Mouse (Mus musculus) erythroblast, embryonic 14.5 days (primary cell): ENCODE measurements around the gene Pim2. TPM values are rescaled to one million over a fixed set of nuclear protein-coding genes. Genes with fewer than 3 reads are reported as not detected.
A peak's percentile ranks its signal among the peaks of the same experiment; 100 is the strongest.

Experiments used
- H3K27me3 ChIP-seq: 2 replicates; pipeline ENCODE4 v1.6.1; 2012; ENCODE audit warnings: inconsistent platforms; ENCODE audit not compliant: control insufficient read depth
- H3K36me3 ChIP-seq: 2 replicates; pipeline ENCODE4 v1.6.1; 2012; ENCODE audit warnings: mild to moderate bottlenecking, inconsistent platforms; ENCODE audit not compliant: control insufficient read depth
- H3K4me1 ChIP-seq: 2 replicates; pipeline ENCODE4 v1.6.1; 2012; ENCODE audit warnings: inconsistent platforms; ENCODE audit not compliant: control insufficient read depth
- H3K4me3 ChIP-seq: replicated peaks from 2 replicates; pipeline ENCODE3; 2012; ENCODE audit warnings: moderate library complexity, mild to moderate bottlenecking, inconsistent platforms
- H3K9me3 ChIP-seq: 2 replicates; pipeline ENCODE4 v1.6.1; 2012; ENCODE audit warnings: low read length, inconsistent platforms, mixed read lengths; ENCODE audit not compliant: control insufficient read depth
- GATA1 ChIP-seq: IDR thresholded peaks from 2 replicates; pipeline ENCODE4 v1.6.1; 2012; ENCODE audit warnings: low read length, inconsistent platforms, mixed read lengths
- TAL1 ChIP-seq: IDR thresholded peaks from 3 replicates; pipeline ENCODE4 v1.6.1; 2012; ENCODE audit warnings: low read length, inconsistent platforms, mixed read lengths
- polyA plus RNA-seq: library from polyadenylated mRNA; stranded (reverse); fragments of >175 nt; gene quantifications from 2 replicates; pipeline ENCODE4 v1.2.3, GENCODE M21; 2012

Gene Pim2
- polyA plus RNA-seq, 1 experiment = 0.60 TPM

- Histone ChIP-seq H3K27me3 (no peaks in the 10 kb centered on the region), H3K4me1 (peaks cover 29% of the 10 kb centered on the region), H3K36me3 (peaks cover 90% of the 10 kb centered on the region), H3K4me3 (no peak overlapping the region), H3K9me3 (no peaks in the 10 kb centered on the region)
- TF ChIP-seq GATA1 = no peak
- no peak for TF ChIP-seq TAL1
Measured at GRCm38 (mm10) chrX:7864551-7864950, 13.5 kb upstream of the Pim2 start.

GRCm38 (mm10) chrX:7865343-7865742 is 12.7 kb upstream of the Pim2 start:
- Histone ChIP-seq H3K27me3 (no peaks in the 10 kb centered on the region), H3K4me1 (peaks cover 22% of the 10 kb centered on the region), H3K4me3 (no peak overlapping the region), H3K9me3 (no peaks in the 10 kb centered on the region), H3K36me3 (peaks cover 90% of the 10 kb centered on the region)
- TF ChIP-seq GATA1 (no peak), TAL1 (no peak)

DNA sequence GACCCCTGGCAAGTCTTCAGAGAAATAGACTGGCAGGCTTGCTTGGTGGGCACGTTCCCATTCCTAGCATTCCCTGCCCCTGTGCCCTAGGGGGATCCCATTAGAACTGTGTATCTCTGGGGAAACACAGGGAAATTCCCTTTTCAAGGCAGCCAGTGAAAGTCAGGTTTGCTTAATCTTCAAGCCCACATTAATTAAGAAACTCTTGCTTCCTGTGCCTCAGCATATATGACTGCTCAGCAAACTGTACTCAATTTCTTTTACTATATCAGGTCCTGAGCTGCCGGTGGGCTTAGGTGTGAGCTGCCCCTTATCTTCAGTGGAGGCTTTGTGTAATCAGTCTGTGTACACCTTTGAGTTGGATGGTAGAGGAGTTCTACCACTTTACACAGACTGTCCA is 12.3 kb upstream of the Pim2 start:
- Histone ChIP-seq H3K27me3 (no peaks in the 10 kb centered on the region), H3K4me1 (peaks cover 17% of the 10 kb centered on the region), H3K4me3 (no peak overlapping the region), H3K9me3 (no peaks in the 10 kb centered on the region), H3K36me3 (peaks cover 90% of the 10 kb centered on the region)
- TF ChIP-seq GATA1 (no peak), TAL1 (no peak)

GRCm38 (mm10) chrX:7867141-7867540 is 10.9 kb upstream of the Pim2 start:
- H3K4me1 ChIP-seq = peaks cover 6% of the 10 kb centered on the region
- no peak overlapping the region for H3K4me3 ChIP-seq
- H3K36me3 ChIP-seq = peaks cover 90% of the 10 kb centered on the region
- H3K9me3 ChIP-seq = no peaks in the 10 kb centered on the region
- no peaks in the 10 kb centered on the region for H3K27me3 ChIP-seq
- no peak for TF ChIP-seq GATA1
- no peak for TF ChIP-seq TAL1

DNA sequence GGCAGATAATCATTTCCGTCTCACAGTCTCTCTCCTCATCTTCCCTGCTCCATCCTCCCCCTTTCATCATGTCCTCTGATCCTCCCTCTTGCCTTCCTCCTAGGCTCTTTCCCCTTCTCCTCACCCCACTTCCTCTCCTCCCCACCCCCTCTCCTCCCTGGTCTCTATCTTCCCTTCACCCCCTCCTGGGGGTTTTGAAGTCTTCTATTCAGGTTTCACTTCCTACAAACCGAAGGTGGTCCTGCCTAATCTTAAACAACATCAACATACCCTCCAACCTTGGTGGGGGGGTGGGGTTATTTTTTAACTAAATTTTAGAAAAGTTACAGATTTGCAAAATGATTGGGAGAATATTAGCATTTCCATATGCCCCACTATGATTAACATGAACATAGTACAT is 9.6 kb upstream of the Pim2 start:
- Histone ChIP-seq H3K4me3 (no peak overlapping the region), H3K9me3 (no peaks in the 10 kb centered on the region), H3K36me3 (peaks cover 92% of the 10 kb centered on the region), H3K4me1 (peaks cover 4% of the 10 kb centered on the region), H3K27me3 (no peaks in the 10 kb centered on the region)
- TF ChIP-seq TAL1 (no peak), GATA1 (no peak)

DNA sequence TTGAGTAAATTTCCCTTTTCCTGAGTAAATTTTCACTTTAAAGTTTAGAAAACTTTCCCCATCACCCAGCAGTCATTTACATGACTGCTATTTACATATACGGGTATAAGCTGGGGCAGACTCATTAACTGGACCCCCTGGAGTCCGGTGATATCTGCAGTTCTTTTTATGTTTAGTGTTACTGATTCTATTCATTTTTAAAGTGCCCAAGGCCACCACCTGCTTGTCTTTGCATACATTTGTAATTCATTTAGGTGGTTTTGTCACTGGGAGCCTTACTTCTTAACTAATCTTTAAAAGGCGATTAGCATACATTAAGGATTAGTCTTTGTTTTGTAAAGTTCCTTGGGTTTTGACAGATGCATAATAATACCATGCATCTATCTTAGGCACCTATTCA is 8.2 kb upstream of the Pim2 start:
- Histone ChIP-seq H3K27me3 (no peaks in the 10 kb centered on the region), H3K36me3 (peaks cover 99% of the 10 kb centered on the region), H3K9me3 (no peaks in the 10 kb centered on the region), H3K4me1 (peaks cover 4% of the 10 kb centered on the region), H3K4me3 (no peak overlapping the region)
- no peak for TF ChIP-seq GATA1
- TF ChIP-seq TAL1 = no peak

GRCm38 (mm10) chrX:7878495-7878894 is 433 bp downstream of the Pim2 start:
- Histone ChIP-seq H3K36me3 (peaks cover 35% of the 10 kb centered on the region), H3K27me3 (peaks cover 14% of the 10 kb centered on the region), H3K9me3 (peaks cover 5% of the 10 kb centered on the region), H3K4me3 (peak overlapping the region; percentile 61), H3K4me1 (peaks cover 29% of the 10 kb centered on the region)
- TF ChIP-seq TAL1 = no peak
- TF ChIP-seq GATA1 = no peak

- TF ChIP-seq TAL1 (no peak), GATA1 (no peak)
- H3K27me3 ChIP-seq = peaks cover 14% of the 10 kb centered on the region
- no peak overlapping the region for H3K4me3 ChIP-seq
- peaks cover 39% of the 10 kb centered on the region for H3K4me1 ChIP-seq
- H3K9me3 ChIP-seq = peaks cover 5% of the 10 kb centered on the region
- H3K36me3 ChIP-seq = peaks cover 22% of the 10 kb centered on the region
Measured at GRCm38 (mm10) chrX:7879819-7880218, 1.8 kb downstream of the Pim2 start.

- peaks cover 13% of the 10 kb centered on the region for H3K36me3 ChIP-seq
- peak within 1 kb of the TSS; percentile 75 for H3K4me3 ChIP-seq
- TF ChIP-seq GATA1 (no peak), TAL1 (no peak)
- no peaks in the 10 kb centered on the region for H3K9me3 ChIP-seq
- H3K4me1 ChIP-seq = peaks cover 31% of the 10 kb centered on the region
- peaks cover 4% of the 10 kb centered on the region; the same call in 1 of the 2 replicates for H3K27me3 ChIP-seq
Measured at GRCm38 (mm10) chrX:7883841-7884567, 5.9 kb downstream of the Pim2 start, which contains the start of gene Slc35a2. TSS of gene Slc35a2 (plus strand) at chrX:7884028.
